Mouse (Mus musculus) liver, embryonic 12.5 days (tissue): Measurements from ENCODE around the gene Rpp25. TPM values are rescaled to one million over a fixed set of nuclear protein-coding genes. Genes with fewer than 3 reads are reported as not detected.

Source experiments
- ATAC-seq: fragments of 200-750 bp; cut with Nextera tagmentation; 2 replicates; pipeline ENCODE4 v1.8.0; 2017; ENCODE audit warnings: moderate number of reproducible peaks, mild to moderate bottlenecking, moderate library complexity
- H3K27ac ChIP-seq: fragments of 300-500 bp; sonication (generic); 2 replicates; pipeline ENCODE4 v1.5.1; 2016; ENCODE audit warnings: mild to moderate bottlenecking
- H3K27me3 ChIP-seq: fragments of 300-500 bp; sonication (generic); replicated peaks from 2 replicates; pipeline ENCODE4 v1.6.1; 2016; ENCODE audit warnings: mild to moderate bottlenecking, moderate library complexity
- H3K36me3 ChIP-seq: fragments of 300-500 bp; sonication (generic); 2 replicates; pipeline ENCODE4 v1.6.1; 2016; ENCODE audit warnings: mild to moderate bottlenecking, moderate library complexity
- H3K4me1 ChIP-seq: fragments of 300-500 bp; sonication (generic); 2 replicates; pipeline ENCODE4 v1.6.1; 2016
- H3K4me2 ChIP-seq: fragments of 300-500 bp; sonication (generic); 2 replicates; pipeline ENCODE4 v1.6.1; 2016; ENCODE audit warnings: mild to moderate bottlenecking, moderate library complexity
- H3K4me3 ChIP-seq: fragments of 300-500 bp; sonication (generic); 2 replicates; pipeline ENCODE4 v1.5.1; 2016; ENCODE audit warnings: mild to moderate bottlenecking, moderate library complexity
- H3K9ac ChIP-seq: fragments of 300-500 bp; sonication (generic); 2 replicates; pipeline ENCODE4 v1.6.1; 2016; ENCODE audit warnings: mild to moderate bottlenecking, moderate library complexity
- H3K9me3 ChIP-seq: fragments of 300-500 bp; sonication (generic); replicated peaks from 2 replicates; pipeline ENCODE4 v1.6.1; 2016; ENCODE audit warnings: mild to moderate bottlenecking, moderate library complexity
- WGBS: fragments of 180-500 bp; shearing (Covaris S2); methylation state at CpG from one replicate; pipeline ENCODE4 v1.1.7; 2016; ENCODE audit not compliant: insufficient replicate concordance; 5-methylcytosine and 5-hydroxymethylcytosine counted together
- polyA plus RNA-seq: library from polyadenylated mRNA; unstranded; fragments of >200 nt; fragmentation: Nextera tagmentation; extraction: Ambion mirVana; gene quantifications from 2 replicates; pipeline ENCODE4 v1.2.1, GENCODE M21; 2016

The Rpp25 gene
- polyA plus RNA-seq, 1 experiment from 2014 or later, result 1.0 TPM

GRCm38 (mm10) chr9:57522114-57522860, 18.5 kb downstream of the Rpp25 start:
- Histone ChIP-seq H3K36me3 (peaks cover 12% of the 10 kb centered on the region), H3K27me3 (no peaks in the 10 kb centered on the region), H3K9me3 (no peaks in the 10 kb centered on the region), H3K27ac (peak overlapping the region; percentile 97), H3K9ac (peak overlapping the region; percentile 98), H3K4me3 (peak overlapping the region; percentile 96), H3K4me1 (peaks cover 54% of the 10 kb centered on the region), H3K4me2 (peak overlapping the region; percentile 92)
- ATAC-seq, result no peak
- WGBS, result 26% methylated on average over 7 of the region's 7 CpGs

DNA sequence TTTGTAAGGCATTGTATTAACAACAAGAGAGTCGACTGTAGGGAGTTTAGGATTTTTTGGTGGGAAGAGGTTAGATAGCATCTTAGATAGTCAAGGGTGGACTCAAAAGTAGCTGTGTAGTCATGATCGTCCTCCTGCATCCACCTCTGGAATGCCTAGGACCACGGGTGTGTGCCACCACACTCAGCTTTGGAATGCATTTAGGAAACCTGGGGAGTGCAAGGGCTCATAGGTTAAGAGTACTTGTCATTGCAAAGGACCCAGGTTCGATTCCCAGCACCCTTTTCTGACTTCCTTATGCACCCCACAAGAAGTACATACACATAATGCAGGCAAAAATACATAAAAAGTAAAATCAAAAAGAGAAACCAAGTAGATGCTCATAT, 19.0 kb downstream of the Rpp25 start:
- no peaks in the 10 kb centered on the region for H3K27me3 ChIP-seq
- no peak overlapping the region for H3K27ac ChIP-seq
- H3K4me1 ChIP-seq, result peaks cover 54% of the 10 kb centered on the region
- ATAC-seq, result no peak
- H3K4me2 ChIP-seq, result peak overlapping the region; percentile 92
- H3K9me3 ChIP-seq, result no peaks in the 10 kb centered on the region
- H3K9ac ChIP-seq, result peak overlapping the region; percentile 98
- H3K4me3 ChIP-seq, result peak overlapping the region; percentile 96
- WGBS, result 54% methylated on average over 4 of the region's 4 CpGs
- peaks cover 12% of the 10 kb centered on the region for H3K36me3 ChIP-seq

DNA sequence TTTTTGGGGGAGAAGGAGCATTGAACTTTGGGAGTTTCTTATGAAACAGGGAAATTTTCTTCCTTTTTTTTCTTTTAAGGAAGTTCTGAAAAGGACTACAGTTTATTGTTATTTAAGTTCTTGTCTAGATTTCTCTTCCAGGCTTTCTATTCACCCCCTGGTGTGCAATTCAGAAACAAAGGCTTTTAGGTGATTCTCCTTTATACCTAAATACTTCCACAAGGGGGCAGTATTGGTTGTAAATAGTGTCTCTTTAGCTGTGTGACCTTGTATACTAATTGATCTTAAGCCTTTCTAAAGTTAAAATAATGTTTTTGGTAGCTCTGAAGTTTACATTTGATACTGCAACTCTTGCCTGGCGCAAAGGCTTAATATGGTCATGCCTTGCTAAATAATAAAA, 19.9 kb downstream of the Rpp25 start:
- ATAC-seq, result no peak
- no peak overlapping the region for H3K27ac ChIP-seq
- peaks cover 54% of the 10 kb centered on the region for H3K4me1 ChIP-seq
- H3K4me2 ChIP-seq, result no peak overlapping the region
- no peak overlapping the region for H3K4me3 ChIP-seq
- H3K9ac ChIP-seq, result no peak overlapping the region
- WGBS, result 59% methylated on average over 1 of the region's 1 CpGs
- H3K27me3 ChIP-seq, result no peaks in the 10 kb centered on the region
- H3K36me3 ChIP-seq, result peaks cover 17% of the 10 kb centered on the region
- H3K9me3 ChIP-seq, result no peaks in the 10 kb centered on the region

GRCm38 (mm10) chr9:57524439-57524838, 20.6 kb downstream of the Rpp25 start:
- Histone ChIP-seq H3K4me1 (peaks cover 54% of the 10 kb centered on the region), H3K4me2 (peak overlapping the region; percentile 10; the same call in 1 of the 2 replicates), H3K9me3 (no peaks in the 10 kb centered on the region), H3K4me3 (no peak overlapping the region), H3K27me3 (no peaks in the 10 kb centered on the region), H3K36me3 (peaks cover 24% of the 10 kb centered on the region), H3K9ac (peak overlapping the region; percentile 39; the same call in 1 of the 2 replicates), H3K27ac (no peak overlapping the region)
- ATAC-seq, result no peak

GRCm38 (mm10) chr9:57525516-57525915, 21.7 kb downstream of the Rpp25 start:
- H3K9me3 ChIP-seq, result no peaks in the 10 kb centered on the region
- H3K4me3 ChIP-seq, result no peak overlapping the region
- no peak overlapping the region for H3K9ac ChIP-seq
- H3K27me3 ChIP-seq, result no peaks in the 10 kb centered on the region
- no peak overlapping the region for H3K4me2 ChIP-seq
- 77% methylated on average over 2 of the region's 2 CpGs for WGBS
- H3K27ac ChIP-seq, result no peak overlapping the region
- peaks cover 51% of the 10 kb centered on the region for H3K4me1 ChIP-seq
- H3K36me3 ChIP-seq, result peaks cover 34% of the 10 kb centered on the region
- no peak for ATAC-seq

GRCm38 (mm10) chr9:57526435-57526834, 22.6 kb downstream of the Rpp25 start:
- no peak for ATAC-seq
- Histone ChIP-seq H3K9ac (no peak overlapping the region), H3K4me3 (no peak overlapping the region), H3K4me2 (no peak overlapping the region), H3K27ac (0 out of 2 replicates have a peak overlapping the region, but pooled peaks have one; percentile 2), H3K36me3 (peaks cover 42% of the 10 kb centered on the region), H3K9me3 (no peaks in the 10 kb centered on the region), H3K27me3 (no peaks in the 10 kb centered on the region), H3K4me1 (peaks cover 49% of the 10 kb centered on the region)

- ATAC-seq, result no peak
- Histone ChIP-seq H3K27ac (no peak overlapping the region), H3K27me3 (no peaks in the 10 kb centered on the region), H3K4me2 (no peak overlapping the region), H3K4me3 (no peak overlapping the region), H3K9me3 (no peaks in the 10 kb centered on the region), H3K9ac (no peak overlapping the region), H3K4me1 (peaks cover 8% of the 10 kb centered on the region), H3K36me3 (peaks cover 65% of the 10 kb centered on the region)
- WGBS, result 77% methylated on average over 1 of the region's 1 CpGs
Measured at GRCm38 (mm10) chr9:57531946-57532345, 28.1 kb downstream of the Rpp25 start.

- H3K27ac ChIP-seq, result 0 out of 2 replicates have a peak overlapping the region, but pooled peaks have one; percentile 84
- H3K9me3 ChIP-seq, result no peaks in the 10 kb centered on the region
- WGBS, result 87% methylated on average over 5 of the region's 5 CpGs
- peak overlapping the region; percentile 88 for H3K4me3 ChIP-seq
- no peaks in the 10 kb centered on the region for H3K27me3 ChIP-seq
- ATAC-seq, result no peak
- peaks cover 28% of the 10 kb centered on the region for H3K4me1 ChIP-seq
- H3K36me3 ChIP-seq, result peaks cover 63% of the 10 kb centered on the region
- peak overlapping the region; percentile 78 for H3K4me2 ChIP-seq
- peak overlapping the region; percentile 93; the same call in 1 of the 2 replicates for H3K9ac ChIP-seq
Measured at GRCm38 (mm10) chr9:57536362-57536761, 32.5 kb downstream of the Rpp25 start.

- H3K36me3 ChIP-seq, result peaks cover 62% of the 10 kb centered on the region
- no peaks in the 10 kb centered on the region for H3K27me3 ChIP-seq
- peaks cover 28% of the 10 kb centered on the region for H3K4me1 ChIP-seq
- H3K9ac ChIP-seq, result peak within 1 kb of the TSS; percentile 93
- H3K4me3 ChIP-seq, result peak within 1 kb of the TSS; percentile 88
- H3K9me3 ChIP-seq, result no peaks in the 10 kb centered on the region
- peak within 1 kb of the TSS; percentile 84 for H3K27ac ChIP-seq
- WGBS, result 2% methylated on average over 45 of the region's 45 CpGs
- ATAC-seq, result peak; percentile 91
- H3K4me2 ChIP-seq, result peak within 1 kb of the TSS; percentile 78
Measured at GRCm38 (mm10) chr9:57537044-57537727, 33.4 kb downstream of the Rpp25 start, which contains the start of gene Fam219b. Gene Fam219b (plus strand): TSS chr9:57537528.

GRCm38 (mm10) chr9:57537728-57538181, 33.9 kb downstream of the Rpp25 start:
- Histone ChIP-seq H3K27me3 (no peaks in the 10 kb centered on the region), H3K9me3 (no peaks in the 10 kb centered on the region), H3K4me2 (peak overlapping the region; percentile 78), H3K27ac (peak overlapping the region; percentile 84), H3K9ac (peak overlapping the region; percentile 93), H3K4me1 (peaks cover 28% of the 10 kb centered on the region), H3K36me3 (peaks cover 62% of the 10 kb centered on the region), H3K4me3 (peak overlapping the region; percentile 88)
- under 1% methylated on average over 24 of the region's 24 CpGs for WGBS
- ATAC-seq, result no peak; the same call in 1 of the 2 replicates

DNA sequence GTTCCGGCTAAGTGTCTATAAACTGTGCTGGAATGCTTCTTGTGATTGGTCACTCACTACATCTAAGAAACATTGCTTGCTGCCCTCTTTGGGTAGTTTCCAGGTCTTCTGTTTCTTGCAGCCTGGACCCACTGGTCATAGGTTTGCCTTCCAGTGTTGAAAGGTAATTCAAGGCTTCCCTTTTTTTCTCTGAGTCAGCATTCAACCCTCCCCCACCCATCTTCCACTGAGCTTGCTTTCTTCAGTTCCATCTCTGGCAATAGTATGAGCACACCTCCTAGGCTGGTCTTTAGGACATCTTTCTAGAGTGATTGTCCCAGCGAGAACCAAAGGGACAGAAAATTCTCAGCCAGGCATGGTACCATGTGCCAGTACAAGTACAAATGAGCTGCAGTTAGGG, 35.7 kb downstream of the Rpp25 start:
- Histone ChIP-seq H3K9ac (no peak overlapping the region), H3K27ac (no peak overlapping the region), H3K4me2 (no peak overlapping the region), H3K4me1 (peaks cover 28% of the 10 kb centered on the region), H3K27me3 (no peaks in the 10 kb centered on the region), H3K36me3 (peaks cover 63% of the 10 kb centered on the region), H3K4me3 (no peak overlapping the region), H3K9me3 (no peaks in the 10 kb centered on the region)
- no peak for ATAC-seq
- WGBS, result 75% methylated on average over 2 of the region's 2 CpGs

GRCm38 (mm10) chr9:57541312-57541711, 37.5 kb downstream of the Rpp25 start:
- Histone ChIP-seq H3K4me1 (peaks cover 27% of the 10 kb centered on the region), H3K36me3 (peaks cover 72% of the 10 kb centered on the region), H3K9ac (no peak overlapping the region), H3K9me3 (no peaks in the 10 kb centered on the region), H3K4me2 (no peak overlapping the region), H3K4me3 (no peak overlapping the region), H3K27ac (no peak overlapping the region), H3K27me3 (no peaks in the 10 kb centered on the region)
- WGBS, result 6% methylated on average over 1 of the region's 1 CpGs
- no peak for ATAC-seq
